Mouse (Mus musculus): Measurements from ENCODE around the gene Extl2. TPM values are rescaled to one million over a fixed set of nuclear protein-coding genes. Genes with fewer than 3 reads are reported as not detected.

Gene Extl2
- total RNA-seq, 2 experiments from 2014 or later = 4.8 to 16.8 TPM

DNA sequence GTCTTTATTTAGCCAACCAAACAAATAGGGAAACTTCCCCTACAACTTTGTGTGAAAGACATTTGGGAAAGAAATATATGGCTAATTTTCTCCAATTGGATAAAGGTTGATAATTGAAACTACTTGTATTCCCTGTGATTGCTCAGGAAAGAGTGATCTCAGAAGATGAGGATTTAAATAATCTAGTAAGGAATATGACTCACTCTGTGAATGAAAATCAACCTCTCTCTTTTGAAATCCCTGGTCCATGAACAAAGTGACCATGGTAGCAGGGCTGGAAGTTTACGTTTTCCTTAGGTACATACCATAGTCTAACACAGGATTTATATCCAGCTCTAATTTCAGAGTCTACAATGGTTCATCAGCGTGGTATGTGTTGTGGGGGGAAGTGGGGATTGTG lies 69.5 kb downstream of the Extl2 start:
- ATAC-seq (replicated peaks; ENCODE audit: poor library complexity, severe bottlenecking) = no peak

- ATAC-seq (replicated peaks; ENCODE audit: poor library complexity, severe bottlenecking) = no peak
Measured at GRCm38 (mm10) chr3:116078490-116078889, 71.2 kb downstream of the Extl2 start.

Other genes starting within 250 kb of the Extl2 start
- 30.6 and 36.2 TPM in 2 replicates for gene Dph5, start 119.6 kb upstream of the Extl2 start, total RNA-seq (2014; fragmentation: Nextera tagmentation)
- 50.4 and 58.8 TPM in 2 replicates for gene Dph5, start 119.6 kb upstream of the Extl2 start, total RNA-seq (2017)
- 28.4 and 29.7 TPM in 2 replicates for gene Slc30a7, start 56 bp upstream of the Extl2 start, total RNA-seq (2014; fragmentation: Nextera tagmentation)
- gene Slc30a7, start 56 bp upstream of the Extl2 start, total RNA-seq (2017) = 15.9 and 77.0 TPM in 2 replicates
- gene Vcam1, start 122.2 kb downstream of the Extl2 start, total RNA-seq (2014; fragmentation: Nextera tagmentation) = 6.3 and 6.9 TPM in 2 replicates
- 12.9 TPM in 2 replicates for gene Vcam1, start 122.2 kb downstream of the Extl2 start, total RNA-seq (2017)
- not detected in 2 replicates for gene Gpr88, start 246.0 kb downstream of the Extl2 start, total RNA-seq (2014; fragmentation: Nextera tagmentation)
- not detected in 2 replicates for gene Gpr88, start 246.0 kb downstream of the Extl2 start, total RNA-seq (2017)